Mouse (Mus musculus) right cerebral cortex, postnatal 36 days (tissue): Measurements from ENCODE around the gene Gjb3.

Experiments used
- DNase-seq, 2 experiments: peaks; one replicate each; pipeline ENCODE4 v3.0.0; 2022; ENCODE audit warnings: low spot score in 2 of 2, mixed read lengths in 1 of 2

Gjb3 gene

GRCm38 (mm10) chr4:127279241-127279640 lies 51.4 kb downstream of the Gjb3 start:
- DNase-seq: no peak

DNA sequence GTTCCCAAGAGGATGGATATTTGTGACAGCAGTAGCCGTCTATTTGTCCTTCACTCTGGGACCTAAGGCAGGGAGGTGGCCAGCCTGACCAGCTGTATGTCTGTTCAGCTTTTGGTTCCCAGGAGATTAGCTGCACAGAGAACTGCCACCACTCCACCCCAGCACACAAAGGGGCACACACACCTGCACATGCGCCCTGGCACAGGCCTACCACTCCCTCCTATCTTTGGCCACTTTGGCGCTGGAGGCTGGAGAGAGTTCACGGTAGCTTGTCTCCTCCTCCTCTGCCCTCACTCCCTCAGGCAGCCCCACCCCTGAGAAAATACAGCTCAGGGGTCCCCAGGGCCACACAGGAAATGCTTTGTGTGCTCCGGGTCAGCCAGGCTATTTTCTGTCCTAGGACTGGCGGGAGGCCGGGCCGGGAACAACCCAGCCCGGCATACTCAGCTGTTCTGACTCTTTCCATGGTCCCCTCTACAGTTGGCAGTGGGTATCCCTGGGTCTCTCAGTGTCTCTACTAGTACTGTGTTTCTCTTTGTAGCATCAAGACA lies 52.1 kb downstream of the Gjb3 start:
- DNase-seq: no peak
